ENCODE assay signal across 21 mouse cellular contexts in the genomic region with DNA sequence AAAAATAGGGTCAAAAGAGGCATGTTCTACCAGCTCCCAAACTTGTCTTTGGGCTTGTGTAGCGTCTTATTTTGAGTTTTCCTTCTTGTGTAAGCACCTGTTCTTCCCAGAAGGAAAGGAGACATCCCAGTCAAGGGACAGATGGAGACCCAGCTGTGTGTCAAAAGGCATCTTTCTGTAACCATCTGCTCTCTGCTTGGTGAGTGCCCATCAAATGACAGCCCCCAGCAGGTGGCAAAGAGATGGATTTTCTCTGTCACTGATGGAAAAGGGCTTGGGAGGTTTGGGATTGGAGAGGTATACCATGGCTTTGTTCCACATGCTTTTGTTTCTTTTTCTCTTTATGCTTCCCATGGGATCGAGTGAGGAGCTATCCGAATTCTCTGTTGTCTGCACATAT.
DNase-seq lines count a peak whose midpoint lies in the region; ATAC-seq and TF ChIP-seq lines count a peak whose summit lies in the region.
"Had no signal": no experiment of that assay in that cellular context is flagged by ENCODE, and none has a peak within 500 bp of the region (broad histone marks: within the 10 kb centered on the region; RNA-seq: fewer than 3 reads in every experiment).

No protein-coding gene starts in this region.

- no peaks in the 10 kb centered on the region for H3K9me3 ChIP-seq in hindbrain, embryonic 10.5 days
- no peaks in the 10 kb centered on the region for H3K9me3 ChIP-seq in hindbrain, embryonic 14.5 days (ENCODE audit: control insufficient read depth, low read length)
- H3K9me3 ChIP-seq: forebrain, embryonic 10.5 days; heart, embryonic 10.5 days; midbrain, embryonic 15.5 days; neural tube, embryonic 13.5 days had no signal

- WGBS in hindbrain, embryonic 10.5 days = 44% methylated on average over 3 of the region's 3 CpGs
- WGBS in hindbrain, embryonic 14.5 days = 30% methylated on average over 3 of the region's 3 CpGs

- H3K27ac ChIP-seq in hindbrain, embryonic 10.5 days = no peak overlapping the region
- no peak overlapping the region for H3K27ac ChIP-seq in hindbrain, embryonic 14.5 days
- H3K27ac ChIP-seq: forebrain, embryonic 10.5 days; heart, embryonic 10.5 days; midbrain, embryonic 15.5 days; neural tube, embryonic 13.5 days had no signal

- H3K36me3 ChIP-seq in hindbrain, embryonic 10.5 days = no peaks in the 10 kb centered on the region
- H3K36me3 ChIP-seq in hindbrain, embryonic 14.5 days (replicated peaks; ENCODE audit: control insufficient read depth, insufficient read depth) = no peaks in the 10 kb centered on the region
- H3K36me3 ChIP-seq: forebrain, embryonic 10.5 days; heart, embryonic 10.5 days; midbrain, embryonic 15.5 days; neural tube, embryonic 13.5 days had no signal

- no peak for TF ChIP-seq CTCF in brain, embryonic 14.5 days (IDR thresholded peaks at IDR 0.05; ENCODE audit: borderline replicate concordance, extremely low read depth, insufficient read depth, insufficient read length)

- peak; percentile 7 for DNase-seq in hindbrain, embryonic 10.5 days (ENCODE audit: low spot score)
- DNase-seq in hindbrain, embryonic 14.5 days (ENCODE audit: low spot score) = no peak
- DNase-seq in brain, embryonic 14.5 days (ENCODE audit: low read depth) = peak; percentile 76
- peak; percentile 22 for DNase-seq in cerebellum, adult 8-10 months
- peak; percentile 57 to 62 for DNase-seq in cerebellum, postnatal 36 days
- DNase-seq in right cerebral cortex, postnatal 25 days = no peak
- DNase-seq in layer of hippocampus, postnatal 10 days (ENCODE audit: low spot score in 2 of 2) = no peak
- DNase-seq in urinary bladder, postnatal 14 days (ENCODE audit: low spot score) = no peak
- DNase-seq: adrenal gland, postnatal 25 days; heart, postnatal 4 days; kidney, adult 2 months; kidney, postnatal 10 days; lung, postnatal 4 days; right cerebral cortex, adult 18-20 months; thymus, adult 18-20 months; thymus, postnatal 4 days had no signal

- no peak for TF ChIP-seq POLR2A in brain, embryonic 14.5 days (IDR thresholded peaks at IDR 0.05; ENCODE audit: borderline replicate concordance, extremely low read depth, insufficient read depth, insufficient read length, poor library complexity, severe bottlenecking)

- no peak for ATAC-seq in hindbrain, embryonic 14.5 days (ENCODE audit: low FRiP score)
- ATAC-seq: midbrain, embryonic 15.5 days had no signal

- no peak overlapping the region for H3K9ac ChIP-seq in hindbrain, embryonic 14.5 days
- H3K9ac ChIP-seq: midbrain, embryonic 15.5 days; neural tube, embryonic 13.5 days had no signal

- H3K4me3 ChIP-seq in hindbrain, embryonic 10.5 days = no peak overlapping the region
- no peak overlapping the region for H3K4me3 ChIP-seq in hindbrain, embryonic 14.5 days (replicated peaks; ENCODE audit: low read length)
- H3K4me3 ChIP-seq: forebrain, embryonic 10.5 days; heart, embryonic 10.5 days; midbrain, embryonic 15.5 days; myocyte; neural tube, embryonic 13.5 days had no signal

- no peak overlapping the region for H3K4me2 ChIP-seq in hindbrain, embryonic 14.5 days (replicated peaks)
- H3K4me2 ChIP-seq: midbrain, embryonic 15.5 days; neural tube, embryonic 13.5 days had no signal

- no peaks in the 10 kb centered on the region; the same call in 1 of the 2 replicates for H3K4me1 ChIP-seq in hindbrain, embryonic 10.5 days (replicated peaks)
- H3K4me1 ChIP-seq in hindbrain, embryonic 14.5 days (replicated peaks; ENCODE audit: control insufficient read depth, insufficient read depth, low read length) = no peaks in the 10 kb centered on the region
- H3K4me1 ChIP-seq: forebrain, embryonic 10.5 days; heart, embryonic 10.5 days; midbrain, embryonic 15.5 days; neural tube, embryonic 13.5 days had no signal

- H3K27me3 ChIP-seq in hindbrain, embryonic 10.5 days (ENCODE audit: insufficient read depth, poor library complexity, severe bottlenecking) = no peaks in the 10 kb centered on the region
- no peaks in the 10 kb centered on the region for H3K27me3 ChIP-seq in hindbrain, embryonic 14.5 days (ENCODE audit: control insufficient read depth, insufficient read depth, low read length)
- H3K27me3 ChIP-seq: midbrain, embryonic 15.5 days; neural tube, embryonic 13.5 days had no signal

Comparison
In these comparisons a context has a peak if more than half of its experiments do, and no peak if none do; other contexts are left out.
1. DNase-seq: peak in hindbrain, embryonic 10.5 days (single experiment), brain, embryonic 14.5 days (single experiment), cerebellum, adult 8-10 months (single experiment) and cerebellum, postnatal 36 days (2 of 2); none in hindbrain, embryonic 14.5 days (single experiment), right cerebral cortex, postnatal 25 days (single experiment), layer of hippocampus, postnatal 10 days (0 of 2) and urinary bladder, postnatal 14 days (single experiment).